Mouse (Mus musculus): ENCODE data around the gene Stambpl1.

Stambpl1 gene

DNA sequence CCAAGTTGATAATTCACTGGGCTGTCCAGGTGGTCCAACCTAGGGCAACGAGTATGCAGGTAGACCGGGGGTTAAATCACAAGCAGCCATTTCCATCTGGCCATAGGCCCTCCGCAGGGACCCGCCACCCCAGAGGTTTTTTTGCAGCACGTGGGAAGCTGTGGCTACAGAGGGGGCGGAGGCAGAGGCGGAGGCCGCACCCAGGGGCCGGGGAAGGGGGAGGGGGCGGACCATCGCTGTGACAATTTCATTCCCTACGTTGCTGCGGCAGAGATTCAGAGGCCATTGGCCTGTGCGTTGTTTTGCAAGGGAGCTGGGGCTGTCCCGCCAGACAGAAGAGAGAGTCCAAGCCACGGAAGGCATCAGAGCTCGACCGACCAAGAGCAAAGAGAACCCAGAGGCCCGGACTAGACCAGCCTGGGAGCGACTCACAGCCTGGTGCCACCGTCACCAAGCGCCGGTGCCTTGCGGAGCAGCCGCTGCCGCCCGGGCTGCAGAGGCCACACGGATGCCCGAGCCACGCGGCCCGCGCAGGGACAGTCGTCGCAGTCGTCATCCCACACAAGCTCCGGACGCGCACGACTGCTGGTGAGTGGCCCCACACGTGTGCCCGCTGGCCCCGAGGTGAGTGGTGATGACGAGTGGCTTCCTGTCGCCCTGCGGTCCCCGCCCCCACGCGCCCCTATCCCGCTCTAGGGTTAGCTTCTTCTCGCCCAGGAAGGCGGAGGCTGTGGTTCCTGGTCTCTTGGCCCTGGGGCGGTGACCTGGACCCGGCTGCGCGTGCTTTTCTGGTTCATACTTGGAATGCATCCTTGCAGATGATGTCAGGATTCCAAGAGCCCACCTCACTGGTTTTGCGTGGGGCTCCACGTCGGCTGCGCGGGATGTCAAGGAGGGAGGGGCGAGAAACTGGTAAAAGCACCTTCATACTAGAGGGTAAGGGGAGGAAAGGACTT is at the start of gene Stambpl1:
TSS of gene Stambpl1 (plus strand) at position 222 of the 956 bp plus-strand sequence.
- WGBS = under 1% methylated on average over 62 of the region's 62 CpGs

DNA sequence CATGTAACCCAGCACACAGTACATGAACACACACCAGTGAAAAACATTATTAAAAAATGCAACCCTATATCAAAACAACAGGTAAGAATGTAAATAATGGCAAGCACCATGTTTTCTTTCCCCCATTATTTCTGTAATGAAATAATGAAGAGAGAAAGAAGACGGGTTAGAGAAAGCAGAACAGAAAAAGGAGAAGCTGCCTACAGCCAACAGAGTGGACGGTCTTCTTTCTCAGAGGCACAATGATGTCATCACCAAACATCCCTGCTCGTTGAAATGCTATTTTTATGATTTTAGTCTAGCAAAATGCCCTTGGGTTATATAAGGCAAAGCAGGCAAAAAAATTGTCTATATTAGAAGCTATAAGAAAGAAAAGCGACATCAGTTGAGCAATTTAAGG is 43.6 kb upstream of the Stambpl1 start:
- 68% methylated on average over 4 of the region's 4 CpGs for WGBS

GRCm38 (mm10) chr19:34151909-34152308 is 40.1 kb upstream of the Stambpl1 start:
- 79% methylated on average over 1 of the region's 1 CpGs for WGBS

DNA sequence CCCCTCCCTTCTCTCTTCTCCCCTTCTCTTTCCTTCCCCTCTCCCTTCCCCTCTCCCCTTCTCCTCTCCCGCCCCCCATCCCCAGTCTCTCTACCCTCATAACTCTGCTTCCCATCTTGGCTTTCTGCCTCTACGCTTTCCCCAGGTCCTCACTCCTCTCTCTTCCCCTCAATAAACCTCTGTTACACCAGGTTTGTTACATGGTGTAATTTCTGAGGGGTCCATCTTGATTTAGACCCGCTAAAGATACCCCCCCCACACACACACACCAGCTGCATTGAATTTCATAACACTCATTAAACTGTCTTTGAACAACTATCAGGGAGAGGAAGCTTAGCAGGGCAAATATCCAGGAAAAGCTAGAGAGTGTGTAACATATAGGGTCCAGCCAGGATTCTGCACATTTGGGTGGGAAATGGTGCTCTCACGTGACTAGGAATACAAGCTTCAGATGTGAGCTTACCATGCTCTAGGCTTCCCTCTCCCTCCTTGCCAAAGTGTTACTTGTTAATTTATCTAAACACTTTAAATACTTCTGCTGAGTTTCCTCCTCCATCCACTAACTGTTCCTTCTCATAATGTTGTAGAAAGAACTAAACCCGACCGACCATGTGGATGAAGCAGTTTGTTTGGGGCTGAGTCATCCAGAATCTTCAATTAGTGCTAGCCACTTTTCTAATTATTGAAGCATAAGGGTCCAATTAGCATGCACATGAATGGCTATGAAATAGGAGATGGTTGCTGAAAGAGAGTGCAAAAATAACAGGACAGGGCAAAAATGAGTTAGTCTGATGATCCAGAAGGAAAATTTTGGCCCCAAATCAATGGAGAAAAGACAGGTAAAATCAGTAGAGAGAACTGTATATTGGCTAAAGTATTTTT is 38.5 kb upstream of the Stambpl1 start:
- WGBS = 46% methylated on average over 6 of the region's 6 CpGs

DNA sequence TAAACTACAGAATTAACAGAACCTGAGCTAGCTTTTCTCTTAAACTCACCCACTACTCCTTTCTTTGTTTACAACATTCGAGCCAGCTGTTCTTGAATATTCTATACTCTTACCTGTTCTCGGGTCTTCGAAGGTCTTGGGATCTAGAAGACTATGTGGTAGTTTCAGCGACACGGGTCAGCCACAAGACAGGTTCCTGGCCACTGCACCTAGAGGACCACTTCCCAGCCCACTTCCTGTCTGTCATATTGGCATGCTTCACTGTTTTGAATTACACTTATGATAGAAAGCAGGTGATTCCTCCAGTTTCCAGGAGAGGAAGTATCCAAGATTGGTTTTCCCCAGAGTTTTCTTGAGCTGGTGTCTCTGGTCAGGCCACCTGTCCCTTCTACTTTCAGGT is 29.3 kb upstream of the Stambpl1 start:
- WGBS = 89% methylated on average over 5 of the region's 5 CpGs

- WGBS = 80% methylated on average over 5 of the region's 5 CpGs
Measured at GRCm38 (mm10) chr19:34165891-34166290, 26.1 kb upstream of the Stambpl1 start, which contains the start of gene Ankrd22. TSS of gene Ankrd22 (minus strand) at chr19:34166053.

- 77% methylated on average over 4 of the region's 4 CpGs for WGBS
Measured at GRCm38 (mm10) chr19:34166386-34166785, 25.6 kb upstream of the Stambpl1 start.

DNA sequence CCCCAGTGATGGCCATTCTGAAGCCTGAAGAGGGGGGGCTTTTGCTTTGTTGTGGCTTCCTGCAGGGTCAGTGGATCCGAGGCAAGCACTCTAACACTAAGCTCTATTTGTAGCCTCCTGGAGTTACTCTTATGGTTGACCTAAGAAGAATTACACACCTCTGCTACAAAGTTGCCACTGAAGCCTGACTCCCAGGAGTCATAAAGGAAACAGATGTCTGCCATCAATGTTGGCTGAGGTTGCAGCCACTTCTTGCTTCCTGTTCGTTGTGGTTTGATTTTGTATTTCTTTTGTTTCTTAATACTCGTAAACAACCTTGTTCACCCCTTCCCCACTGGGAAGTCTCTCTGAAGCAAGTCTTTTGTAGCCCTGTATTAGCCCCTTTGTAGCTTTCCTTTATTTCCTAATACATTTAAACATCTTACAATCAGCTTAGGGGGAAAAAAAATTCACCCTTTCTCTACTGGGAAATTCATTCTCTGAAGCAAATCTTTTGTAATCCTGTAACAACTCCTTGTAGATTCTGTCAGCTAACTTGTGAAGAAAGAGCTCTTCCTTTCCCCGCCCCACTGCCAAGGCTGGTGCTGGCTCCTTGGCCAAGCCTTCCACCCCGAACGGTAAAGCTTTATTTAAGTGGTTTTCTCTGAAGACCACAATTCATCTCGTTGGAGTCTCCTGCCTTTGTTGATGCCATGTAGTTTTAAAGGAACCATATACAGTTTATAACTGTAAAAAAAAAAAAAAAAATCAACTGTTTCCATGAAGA is 23.9 kb upstream of the Stambpl1 start:
- 58% methylated on average over 7 of the region's 7 CpGs for WGBS

DNA sequence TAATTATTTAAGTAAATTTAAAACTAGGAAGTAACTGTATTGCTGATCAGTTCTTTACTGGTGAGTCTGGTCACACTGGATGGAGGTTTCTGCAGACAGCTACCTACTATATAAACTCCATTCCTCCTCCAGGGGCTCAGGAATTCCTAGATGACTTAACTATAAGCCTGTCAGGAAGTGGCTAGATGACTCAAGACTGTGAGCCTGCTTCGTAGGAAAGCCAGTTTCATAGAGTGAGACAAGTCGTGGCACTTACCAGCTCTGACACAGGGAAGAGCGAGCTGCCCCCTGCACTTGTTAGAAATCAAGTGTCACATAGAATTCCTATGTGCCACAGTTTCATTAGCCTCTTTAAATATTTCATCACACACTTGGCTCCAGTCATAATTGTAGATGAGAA is 20.9 kb upstream of the Stambpl1 start:
- whole genome bisulfite sequencing = 87% methylated on average over 3 of the region's 3 CpGs

GRCm38 (mm10) chr19:34174004-34174403 is 18.0 kb upstream of the Stambpl1 start:
- WGBS = 82% methylated on average over 3 of the region's 3 CpGs

GRCm38 (mm10) chr19:34179136-34179535 is 12.9 kb upstream of the Stambpl1 start:
- 93% methylated on average over 4 of the region's 4 CpGs for WGBS

DNA sequence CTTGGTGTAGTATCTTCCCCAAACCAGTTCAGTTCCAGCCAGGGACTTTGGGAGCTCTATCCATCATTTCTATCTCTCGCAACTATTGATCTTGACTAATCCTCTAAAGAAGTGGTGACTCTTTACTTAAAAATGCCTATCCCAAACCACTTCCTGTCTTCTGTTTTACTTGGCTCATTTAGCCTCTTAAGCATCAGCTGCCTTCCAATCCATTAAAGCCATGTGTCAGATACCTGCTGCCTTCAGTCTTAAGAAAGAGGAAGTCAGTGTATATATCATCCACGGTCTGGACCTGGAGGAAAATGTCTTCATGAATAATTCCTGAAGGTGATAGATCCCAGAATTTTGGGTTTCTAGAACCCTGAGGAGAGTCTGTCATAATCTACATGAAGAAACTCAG is 11.7 kb upstream of the Stambpl1 start:
- 89% methylated on average over 2 of the region's 2 CpGs for WGBS

DNA sequence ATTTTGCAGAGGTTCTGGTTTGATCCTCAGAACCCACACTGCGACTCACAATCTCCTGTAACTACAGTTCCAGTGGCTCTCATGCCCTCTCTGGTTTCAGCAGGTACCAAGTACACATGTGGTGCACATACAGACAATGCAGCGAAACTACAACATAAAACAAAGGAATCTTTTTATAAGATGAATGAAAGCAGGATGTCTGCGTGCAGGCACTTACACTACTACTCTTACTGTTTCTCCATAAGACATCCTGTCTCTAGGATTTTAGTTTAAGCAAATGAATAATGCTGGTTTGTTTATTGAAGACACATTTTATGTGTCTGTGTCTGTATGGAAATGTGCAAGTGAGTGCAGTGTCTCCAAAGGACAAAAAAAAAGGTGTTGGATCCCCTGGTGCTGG is 10.8 kb upstream of the Stambpl1 start:
- WGBS = 91% methylated on average over 3 of the region's 3 CpGs

GRCm38 (mm10) chr19:34182490-34182889 is 9.5 kb upstream of the Stambpl1 start:
- 70% methylated on average over 5 of the region's 5 CpGs for WGBS

DNA sequence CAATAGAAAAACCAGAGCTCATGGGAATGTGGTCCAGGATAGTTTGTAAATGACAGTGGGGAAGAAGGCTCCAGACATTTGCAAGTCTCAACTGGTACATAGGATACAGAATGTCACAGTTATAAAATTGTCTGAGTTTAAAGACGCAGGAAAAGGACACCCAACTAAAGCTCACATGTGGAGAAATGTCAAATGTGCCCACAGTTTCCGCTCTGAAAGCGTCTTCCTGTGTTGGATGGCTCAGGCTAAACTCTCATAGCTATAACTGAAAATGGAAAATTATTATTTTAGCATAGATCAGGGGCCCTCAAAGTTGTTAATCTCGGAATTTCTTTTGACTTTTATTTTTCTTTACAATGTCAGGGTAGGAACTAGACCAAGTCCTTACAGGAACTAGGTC is 5.2 kb upstream of the Stambpl1 start:
- 87% methylated on average over 4 of the region's 4 CpGs for WGBS

DNA sequence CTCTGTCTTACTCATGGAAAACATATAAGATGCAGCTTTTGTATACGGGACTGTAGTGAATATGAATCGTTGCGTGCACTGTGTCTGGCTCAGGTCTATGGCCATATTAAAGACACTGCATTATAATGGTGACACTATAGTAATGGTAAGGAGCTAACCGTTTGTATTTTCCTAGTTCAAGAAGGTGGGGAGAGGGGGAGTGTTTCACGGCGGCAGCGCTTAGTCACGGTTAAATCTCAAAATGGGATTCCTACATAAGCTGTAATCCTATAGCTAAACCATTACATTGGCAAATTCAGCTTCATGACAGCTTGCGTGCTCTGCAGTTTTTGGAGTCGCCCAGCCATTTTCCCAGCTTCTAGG is 403 bp upstream of the Stambpl1 start:
- 28% methylated on average over 10 of the region's 10 CpGs for WGBS

- WGBS = 1% methylated on average over 9 of the region's 9 CpGs
Measured at GRCm38 (mm10) chr19:34193149-34193548, 1.1 kb downstream of the Stambpl1 start.

GRCm38 (mm10) chr19:34193683-34194082 is 1.7 kb downstream of the Stambpl1 start:
- WGBS = 52% methylated on average over 9 of the region's 9 CpGs

GRCm38 (mm10) chr19:34194132-34194745 is 2.2 kb downstream of the Stambpl1 start:
- 66% methylated on average over 6 of the region's 6 CpGs for WGBS

- WGBS = 61% methylated on average over 2 of the region's 2 CpGs
Measured at GRCm38 (mm10) chr19:34195031-34195430, 3.0 kb downstream of the Stambpl1 start.

DNA sequence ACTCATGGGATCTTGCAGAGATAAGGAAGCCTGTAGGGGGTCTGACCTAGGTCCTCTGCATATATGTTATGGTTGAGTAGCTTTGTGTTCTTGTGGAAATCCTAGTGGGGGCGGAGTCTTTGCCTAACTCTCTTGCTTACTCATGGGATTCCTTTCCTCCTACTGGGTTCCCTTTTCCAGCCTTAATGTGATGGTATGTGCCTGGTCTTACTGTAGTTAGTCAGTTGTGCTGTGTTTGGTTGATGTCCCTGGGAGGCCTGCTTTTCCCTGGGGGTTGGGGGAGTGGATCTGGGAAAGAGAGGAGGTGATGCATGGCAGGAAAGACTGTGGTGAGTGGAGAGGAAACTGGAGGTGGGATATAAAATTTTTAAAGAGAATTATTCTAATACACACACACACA is 6.0 kb downstream of the Stambpl1 start:
- WGBS = 100% methylated on average over 1 of the region's 1 CpGs

Data from cerebral cortex, adult 2 months (tissue).